Mouse (Mus musculus) limb, embryonic 14.5 days (tissue): Measurements from ENCODE around the gene Gprin3. TPM values are rescaled to one million over a fixed set of nuclear protein-coding genes. Genes with fewer than 3 reads are reported as not detected.

ENCODE experiments used
- ATAC-seq: fragments of 200-750 bp; cut with Nextera tagmentation; 2 replicates; pipeline ENCODE4 v1.8.0; 2017; ENCODE audit warnings: low read depth, moderate number of reproducible peaks, moderate TSS enrichment; ENCODE audit not compliant: low FRiP score
- DNase-seq: peaks from one replicate; pipeline ENCODE4 v3.0.0-alpha.2; 2015; ENCODE audit warnings: low spot score
- H3K27ac ChIP-seq: fragments of 300-500 bp; sonication (generic); replicated peaks from 2 replicates; pipeline ENCODE4 v1.5.1; 2014; ENCODE audit warnings: low read depth, mild to moderate bottlenecking, low read length, moderate library complexity, mixed read lengths
- H3K27me3 ChIP-seq: fragments of 300-500 bp; sonication (generic); 2 replicates; pipeline ENCODE4 v1.6.1; 2014; ENCODE audit warnings: low read length, mixed read lengths; ENCODE audit not compliant: control insufficient read depth, insufficient read depth
- H3K36me3 ChIP-seq: fragments of 300-500 bp; sonication (generic); 2 replicates; pipeline ENCODE4 v1.6.1; 2014; ENCODE audit warnings: mild to moderate bottlenecking, low read length, moderate library complexity, mixed read lengths; ENCODE audit not compliant: control insufficient read depth, insufficient read depth
- H3K4me1 ChIP-seq: fragments of 300-500 bp; sonication (generic); 2 replicates; pipeline ENCODE4 v1.6.1; 2014; ENCODE audit warnings: antibody characterized with exemption, low read length, mixed read lengths; ENCODE audit not compliant: control insufficient read depth, insufficient read depth
- H3K4me2 ChIP-seq: fragments of 300-500 bp; sonication (generic); replicated peaks from 2 replicates; pipeline ENCODE4 v1.6.1; 2014; ENCODE audit warnings: low read depth, mild to moderate bottlenecking, low read length, moderate library complexity; ENCODE audit not compliant: severe bottlenecking
- H3K4me3 ChIP-seq: fragments of 300-500 bp; sonication (generic); replicated peaks from 2 replicates; pipeline ENCODE4 v1.5.1; 2014; ENCODE audit warnings: low read length
- H3K9ac ChIP-seq: fragments of 300-500 bp; sonication (generic); 2 replicates; pipeline ENCODE4 v1.6.1; 2014; ENCODE audit warnings: mild to moderate bottlenecking, low read depth, low read length, moderate library complexity; ENCODE audit not compliant: severe bottlenecking
- H3K9me3 ChIP-seq: fragments of 300-500 bp; sonication (generic); 2 replicates; pipeline ENCODE4 v1.6.1; 2016; ENCODE audit warnings: low read length; ENCODE audit not compliant: control insufficient read depth
- POLR2A ChIP-seq: fragments of 200-500 bp; IDR thresholded peaks from 2 replicates; pipeline ENCODE4 v1.8.0; 2012; ENCODE audit warnings: inconsistent platforms, mild to moderate bottlenecking, moderate library complexity, borderline replicate concordance; ENCODE audit not compliant: insufficient read depth, insufficient read length; ENCODE audit errors: extremely low read depth
- WGBS: fragments of 180-500 bp; shearing (Covaris S2); extraction: QIAGEN DNeasy Blood & Tissue Kit; methylation state at CpG from one replicate; pipeline ENCODE4 v1.1.7; 2014; 5-methylcytosine and 5-hydroxymethylcytosine counted together
- polyA plus RNA-seq, 2 experiments: library from polyadenylated mRNA; depleted of rRNA in 1 of 2; stranded (reverse) in 1 of 2; unstranded in 1 of 2; fragments of >200 nt; fragmentation: Nextera tagmentation in 1 of 2; extraction: Ambion mirVana in 1 of 2; gene quantifications; 2 replicates each; pipeline versions ENCODE4 v1.2.1 to v1.2.3; 2012 to 2014

Gprin3 gene
- polyA plus RNA-seq, 2 experiments: 0.28 to 1.2 TPM

DNA sequence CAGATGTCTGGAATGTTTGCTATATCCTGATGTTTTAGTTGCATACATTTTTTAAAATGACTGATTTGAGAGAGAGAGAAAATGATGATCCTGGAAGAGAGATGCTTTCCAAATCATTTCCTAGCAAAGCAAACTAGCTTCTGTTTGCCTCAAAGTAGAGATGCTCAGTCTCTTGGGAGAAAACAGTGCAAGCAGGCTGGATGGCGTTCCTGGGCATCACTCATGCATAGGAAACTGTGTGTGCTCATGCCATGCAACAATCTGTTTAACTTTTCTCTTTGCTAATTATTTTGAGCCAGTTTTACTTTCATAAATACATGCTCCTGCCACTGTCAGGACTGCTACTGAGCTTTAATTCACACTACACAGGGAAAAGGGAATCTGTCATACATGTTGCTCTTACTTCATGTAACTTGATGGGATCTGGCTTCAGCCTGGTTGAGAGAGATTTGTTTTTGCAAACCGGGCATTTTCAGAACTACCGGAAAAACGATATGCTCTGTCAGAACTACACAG lies 18.6 kb downstream of the Gprin3 start:
- no peaks in the 10 kb centered on the region for H3K36me3 ChIP-seq
- no peak for TF ChIP-seq POLR2A
- WGBS: 59% methylated on average over 4 of the region's 4 CpGs
- no peak overlapping the region for H3K9ac ChIP-seq
- H3K9me3 ChIP-seq: no peaks in the 10 kb centered on the region
- no peak overlapping the region for H3K27ac ChIP-seq
- peaks cover 10% of the 10 kb centered on the region; the same call in 1 of the 2 replicates for H3K4me1 ChIP-seq
- no peak overlapping the region for H3K4me3 ChIP-seq
- no peak for ATAC-seq
- no peak for DNase-seq
- H3K4me2 ChIP-seq: no peak overlapping the region
- no peaks in the 10 kb centered on the region for H3K27me3 ChIP-seq

GRCm38 (mm10) chr6:59390208-59390607 lies 35.9 kb downstream of the Gprin3 start:
- H3K4me2 ChIP-seq: no peak overlapping the region
- TF ChIP-seq POLR2A: no peak
- no peaks in the 10 kb centered on the region for H3K4me1 ChIP-seq
- ATAC-seq (no peak), DNase-seq (no peak)
- no peaks in the 10 kb centered on the region for H3K9me3 ChIP-seq
- 88% methylated on average over 3 of the region's 3 CpGs for WGBS
- H3K36me3 ChIP-seq: no peaks in the 10 kb centered on the region
- H3K27ac ChIP-seq: no peak overlapping the region
- H3K4me3 ChIP-seq: no peak overlapping the region
- no peak overlapping the region for H3K9ac ChIP-seq
- no peaks in the 10 kb centered on the region for H3K27me3 ChIP-seq

DNA sequence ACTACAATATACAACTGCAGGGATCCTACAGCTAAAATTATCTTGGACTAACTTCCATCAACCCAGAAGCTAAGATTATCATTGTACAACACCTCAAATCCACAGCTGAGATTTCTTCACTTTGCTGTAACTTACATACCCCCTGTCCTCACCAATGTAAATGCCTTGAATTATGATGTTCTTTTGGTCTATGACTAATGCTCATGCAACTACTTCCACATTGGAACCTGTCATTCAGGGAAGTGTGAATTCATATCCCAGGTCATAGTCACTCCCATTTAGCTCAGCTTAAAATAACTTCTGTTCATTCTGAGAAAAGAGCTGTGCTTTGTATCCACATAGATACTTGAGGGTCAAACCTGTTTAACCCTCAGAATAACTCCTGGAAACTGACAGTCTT lies 60.8 kb downstream of the Gprin3 start:
- Histone ChIP-seq H3K9ac (no peak overlapping the region), H3K36me3 (no peaks in the 10 kb centered on the region), H3K9me3 (no peaks in the 10 kb centered on the region), H3K4me2 (no peak overlapping the region), H3K27ac (no peak overlapping the region), H3K27me3 (no peaks in the 10 kb centered on the region), H3K4me1 (no peaks in the 10 kb centered on the region), H3K4me3 (no peak overlapping the region)
- no peak for ATAC-seq
- no peak for DNase-seq
- TF ChIP-seq POLR2A: no peak

DNA sequence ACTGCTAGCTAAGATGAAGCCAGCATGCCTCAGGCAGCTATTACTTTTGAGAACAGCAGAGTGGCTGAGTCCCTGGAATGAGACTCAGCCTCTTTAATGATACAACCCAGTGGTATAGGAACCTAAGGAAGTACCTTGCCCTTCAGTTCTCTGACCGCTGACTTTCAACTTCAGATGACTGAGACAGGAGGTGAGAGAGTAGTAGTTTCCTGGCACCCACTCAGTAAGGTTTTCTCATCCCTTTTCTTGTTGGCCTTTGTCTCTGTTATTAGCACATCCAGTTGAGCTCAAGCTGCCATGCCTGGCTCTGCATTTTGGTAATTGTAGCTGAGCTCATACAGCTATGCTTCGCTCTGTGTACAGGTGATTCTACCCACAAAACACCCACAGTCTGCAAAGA lies 62.8 kb downstream of the Gprin3 start:
- ATAC-seq: no peak
- Histone ChIP-seq H3K27ac (no peak overlapping the region), H3K4me3 (no peak overlapping the region), H3K27me3 (no peaks in the 10 kb centered on the region), H3K9ac (no peak overlapping the region), H3K4me1 (no peaks in the 10 kb centered on the region), H3K36me3 (no peaks in the 10 kb centered on the region), H3K9me3 (no peaks in the 10 kb centered on the region), H3K4me2 (no peak overlapping the region)
- no peak for TF ChIP-seq POLR2A
- DNase-seq: no peak
- WGBS: 87% methylated on average over 2 of the region's 2 CpGs

GRCm38 (mm10) chr6:59354943-59355342 lies 71.2 kb downstream of the Gprin3 start:
- DNase-seq (no peak), ATAC-seq (no peak)
- Histone ChIP-seq H3K27me3 (no peaks in the 10 kb centered on the region), H3K27ac (no peak overlapping the region), H3K4me1 (no peaks in the 10 kb centered on the region), H3K4me3 (no peak overlapping the region), H3K9ac (no peak overlapping the region), H3K4me2 (no peak overlapping the region), H3K9me3 (no peaks in the 10 kb centered on the region), H3K36me3 (no peaks in the 10 kb centered on the region)
- 90% methylated on average over 7 of the region's 7 CpGs for WGBS
- TF ChIP-seq POLR2A: no peak
